12 mouse cellular contexts compared by ENCODE assay signal in the genomic region with DNA sequence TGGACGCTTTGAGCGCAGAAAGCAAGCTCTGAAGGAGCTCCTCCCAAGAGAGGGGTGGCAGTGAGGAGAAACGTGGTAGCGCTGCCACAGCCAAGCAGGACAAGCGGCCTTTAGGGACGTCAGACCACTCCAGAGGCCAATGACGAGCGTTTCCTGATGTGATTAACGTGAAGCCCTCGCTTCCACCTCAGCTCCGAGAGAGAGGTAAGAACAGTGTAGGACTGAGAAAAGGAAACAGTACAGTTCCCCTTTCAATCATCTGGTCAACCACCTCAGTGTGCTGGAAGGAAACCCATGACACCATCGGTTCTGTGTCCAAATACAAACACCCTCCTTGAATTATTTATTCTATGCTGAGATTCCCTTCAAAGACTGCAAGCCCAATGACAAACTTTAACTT. TPM values are rescaled to one million over a fixed set of nuclear protein-coding genes. Genes with fewer than 3 reads are reported as not detected.
A peak's percentile ranks its signal among the peaks of the same experiment; 100 is the strongest.
DNase-seq lines count a peak whose midpoint lies in the region; ATAC-seq and TF ChIP-seq lines count a peak whose summit lies in the region.
"Had no signal": no experiment of that assay in that cellular context is flagged by ENCODE, and none has a peak within 500 bp of the region (broad histone marks: within the 10 kb centered on the region; RNA-seq: fewer than 3 reads in every experiment).

No protein-coding gene starts in this region.

- H3K27me3 ChIP-seq in hindbrain, embryonic 13.5 days, result no peaks in the 10 kb centered on the region
- H3K27me3 ChIP-seq in hindbrain, embryonic 12.5 days, result no peaks in the 10 kb centered on the region
- H3K27me3 ChIP-seq in midbrain, embryonic 16.5 days (ENCODE audit: control insufficient read depth, insufficient read depth, low read depth, low read length), result no peaks in the 10 kb centered on the region
- no peaks in the 10 kb centered on the region for H3K27me3 ChIP-seq in midbrain, embryonic 15.5 days (replicated peaks)
- no peaks in the 10 kb centered on the region for H3K27me3 ChIP-seq in myocyte (ENCODE audit: control insufficient read depth, insufficient read depth, insufficient read length)
- no peaks in the 10 kb centered on the region for H3K27me3 ChIP-seq in stomach, postnatal 0 days (ENCODE audit: control insufficient read depth, insufficient read depth, low read length)

- peak overlapping the region; percentile 31; the same call in 1 of the 2 replicates for H3K9ac ChIP-seq in hindbrain, embryonic 13.5 days
- H3K9ac ChIP-seq in hindbrain, embryonic 12.5 days, result no peak overlapping the region
- no peak overlapping the region for H3K9ac ChIP-seq in midbrain, embryonic 16.5 days (ENCODE audit: low read depth, low read length)
- H3K9ac ChIP-seq in midbrain, embryonic 15.5 days, result no peak overlapping the region
- H3K9ac ChIP-seq in stomach, postnatal 0 days (ENCODE audit: low read length), result no peak overlapping the region

- no peak overlapping the region for H3K4me3 ChIP-seq in hindbrain, embryonic 13.5 days
- no peak overlapping the region for H3K4me3 ChIP-seq in hindbrain, embryonic 12.5 days
- H3K4me3 ChIP-seq in midbrain, embryonic 16.5 days (ENCODE audit: low read depth, low read length), result no peak overlapping the region
- H3K4me3 ChIP-seq in midbrain, embryonic 15.5 days, result no peak overlapping the region
- no peak overlapping the region for H3K4me3 ChIP-seq in cortical plate, adult 2 months (ENCODE audit: insufficient read depth, low read length)
- no peak overlapping the region for H3K4me3 ChIP-seq in myocyte
- H3K4me3 ChIP-seq in stomach, postnatal 0 days (ENCODE audit: low read depth, low read length), result no peak overlapping the region

- peaks cover 20% of the 10 kb centered on the region for H3K36me3 ChIP-seq in hindbrain, embryonic 13.5 days
- peaks cover 16% of the 10 kb centered on the region for H3K36me3 ChIP-seq in hindbrain, embryonic 12.5 days
- peaks cover 7% of the 10 kb centered on the region for H3K36me3 ChIP-seq in midbrain, embryonic 16.5 days (ENCODE audit: control insufficient read depth, insufficient read depth, low read length)
- H3K36me3 ChIP-seq in midbrain, embryonic 15.5 days (replicated peaks), result no peaks in the 10 kb centered on the region; the same call in 1 of the 2 replicates
- H3K36me3 ChIP-seq in myocyte (ENCODE audit: control insufficient read depth, insufficient read depth), result peaks cover 10% of the 10 kb centered on the region
- no peaks in the 10 kb centered on the region for H3K36me3 ChIP-seq in stomach, postnatal 0 days (ENCODE audit: control insufficient read depth, insufficient read depth, low read length)

- H3K27ac ChIP-seq in hindbrain, embryonic 13.5 days, result no peak overlapping the region
- H3K27ac ChIP-seq in hindbrain, embryonic 12.5 days, result no peak overlapping the region
- H3K27ac ChIP-seq in midbrain, embryonic 16.5 days (ENCODE audit: low read length), result no peak overlapping the region
- H3K27ac ChIP-seq in midbrain, embryonic 15.5 days, result no peak overlapping the region
- 0 out of 2 replicates have a peak overlapping the region, but pooled peaks have one; percentile 19 for H3K27ac ChIP-seq in cortical plate, adult 2 months (ENCODE audit: insufficient read depth, low read length)
- H3K27ac ChIP-seq in stomach, postnatal 0 days (replicated peaks), result no peak overlapping the region; the same call in 1 of the 2 replicates

- TF ChIP-seq CTCF in cortical plate, adult 2 months (IDR thresholded peaks at IDR 0.05; ENCODE audit: extremely low read depth, insufficient read depth, low read length), result no peak
- TF ChIP-seq CTCF in stomach, postnatal 0 days (IDR thresholded peaks at IDR 0.05; ENCODE audit: low read depth), result no peak

- H3K4me1 ChIP-seq in hindbrain, embryonic 13.5 days (replicated peaks), result peaks cover 60% of the 10 kb centered on the region
- H3K4me1 ChIP-seq in hindbrain, embryonic 12.5 days, result peaks cover 32% of the 10 kb centered on the region
- H3K4me1 ChIP-seq in midbrain, embryonic 16.5 days (ENCODE audit: control insufficient read depth, insufficient read depth, low read length), result peaks cover 45% of the 10 kb centered on the region
- H3K4me1 ChIP-seq in midbrain, embryonic 15.5 days, result peaks cover 46% of the 10 kb centered on the region
- H3K4me1 ChIP-seq in cortical plate, adult 2 months (ENCODE audit: control insufficient read depth, insufficient read depth, low read length), result peaks cover 10% of the 10 kb centered on the region
- H3K4me1 ChIP-seq in stomach, postnatal 0 days (replicated peaks; ENCODE audit: control insufficient read depth, insufficient read depth), result peaks cover 5% of the 10 kb centered on the region; the same call in 1 of the 2 replicates

- no peak overlapping the region for H3ac ChIP-seq in myocyte (ENCODE audit: control insufficient read depth, insufficient read length)

- peaks cover 82% of the 10 kb centered on the region for H3K79me2 ChIP-seq in myocyte (ENCODE audit: control insufficient read depth, insufficient read depth)

- no peak for ATAC-seq in hindbrain, embryonic 13.5 days (ENCODE audit: low FRiP score)
- ATAC-seq in hindbrain, embryonic 12.5 days (ENCODE audit: low FRiP score), result no peak
- ATAC-seq in midbrain, embryonic 16.5 days, result no peak
- ATAC-seq in midbrain, embryonic 15.5 days (replicated peaks), result no peak
- ATAC-seq in stomach, postnatal 0 days (ENCODE audit: low FRiP score, low TSS enrichment), result no peak
- ATAC-seq: forebrain, embryonic 14.5 days had no signal

- no peaks in the 10 kb centered on the region for H3K9me3 ChIP-seq in hindbrain, embryonic 13.5 days
- H3K9me3 ChIP-seq in hindbrain, embryonic 12.5 days (replicated peaks), result no peaks in the 10 kb centered on the region
- no peaks in the 10 kb centered on the region for H3K9me3 ChIP-seq in midbrain, embryonic 16.5 days (replicated peaks; ENCODE audit: control insufficient read depth, low read length, poor library complexity, severe bottlenecking)
- H3K9me3 ChIP-seq in midbrain, embryonic 15.5 days, result no peaks in the 10 kb centered on the region
- no peaks in the 10 kb centered on the region for H3K9me3 ChIP-seq in stomach, postnatal 0 days (ENCODE audit: control insufficient read depth, low read length)

- no peak overlapping the region for H3K4me2 ChIP-seq in hindbrain, embryonic 13.5 days
- H3K4me2 ChIP-seq in hindbrain, embryonic 12.5 days (replicated peaks), result no peak overlapping the region
- 0 out of 2 replicates have a peak overlapping the region, but pooled peaks have one; percentile 5 for H3K4me2 ChIP-seq in midbrain, embryonic 16.5 days (ENCODE audit: low read length)
- no peak overlapping the region for H3K4me2 ChIP-seq in midbrain, embryonic 15.5 days
- H3K4me2 ChIP-seq in myocyte (ENCODE audit: low read depth), result peak overlapping the region; percentile 91
- H3K4me2 ChIP-seq in stomach, postnatal 0 days (replicated peaks; ENCODE audit: low read depth), result no peak overlapping the region

- no peak for TF ChIP-seq POLR2A in cortical plate, adult 2 months (IDR thresholded peaks at IDR 0.05; ENCODE audit: extremely low read depth, insufficient read depth, low read length)
- TF ChIP-seq POLR2A in myocyte (IDR thresholded peaks at IDR 0.05; ENCODE audit: insufficient read length, low read depth), result no peak

- no peak for DNase-seq in stomach, postnatal 0 days (ENCODE audit: low spot score)
- DNase-seq in left cerebral cortex, adult 18-20 months (ENCODE audit: low spot score in 2 of 2), result no peak
- DNase-seq: kidney, adult 8-10 months; right cerebral cortex, postnatal 25 days; thymus, adult 18-20 months had no signal

- 63% methylated on average over 12 of the region's 12 CpGs for WGBS in hindbrain, embryonic 13.5 days
- 66% methylated on average over 12 of the region's 12 CpGs for WGBS in hindbrain, embryonic 12.5 days
- WGBS in midbrain, embryonic 16.5 days, result 72% methylated on average over 12 of the region's 12 CpGs
- WGBS in midbrain, embryonic 15.5 days, result 63% methylated on average over 12 of the region's 12 CpGs
- WGBS in stomach, postnatal 0 days, result 54% methylated on average over 12 of the region's 12 CpGs

- TF ChIP-seq EP300 in stomach, postnatal 0 days (optimal IDR thresholded peaks at IDR 0.05), result no peak

TF ChIP-seq in myocyte, 11 proteins besides CTCF, POLR2A, EP300 and RAD21:
- TF ChIP-seq USF1 (IDR thresholded peaks at IDR 0.05; ENCODE audit: low read depth) (no peak), CEBPB (IDR thresholded peaks at IDR 0.05; ENCODE audit: insufficient read depth, poor library complexity, severe bottlenecking) (no peak)

RNA-seq across cellular contexts. Expression of a gene that starts 3.6 kb away (rescaled TPM):
- polyA plus RNA-seq in hindbrain, embryonic 13.5 days (2015; fragmentation: Nextera tagmentation; extraction: Ambion mirVana), result 124 and 127 TPM in 2 replicates
- 170 TPM in 2 replicates for polyA plus RNA-seq in hindbrain, embryonic 12.5 days (2016; fragmentation: Nextera tagmentation; extraction: Ambion mirVana)
- polyA plus RNA-seq in midbrain, embryonic 16.5 days (2015; fragmentation: Nextera tagmentation; extraction: Ambion mirVana), result 131 and 139 TPM in 2 replicates
- polyA plus RNA-seq in midbrain, embryonic 15.5 days (2015; fragmentation: Nextera tagmentation; extraction: Ambion mirVana), result 161 and 164 TPM in 2 replicates
- polyA plus RNA-seq in cortical plate, adult 2 months (2012; rRNA removed), result 237 and 250 TPM in 2 replicates
- 37.7 TPM for polyA plus RNA-seq in myocyte (2012; fragmentation: generic; extraction: Trizol)
- polyA plus RNA-seq in stomach, postnatal 0 days (2015; fragmentation: Nextera tagmentation; extraction: Ambion mirVana), result 21.4 and 24.7 TPM in 2 replicates
- total RNA-seq in left cerebral cortex, adult 18-20 months (2021), result 100 to 1,000 TPM; 244 to 245 TPM

RNA-seq across cellular contexts. Expression of a gene that starts 10.5 kb away (rescaled TPM):
- 68.7 and 71.8 TPM in 2 replicates for polyA plus RNA-seq in hindbrain, embryonic 13.5 days (2015; fragmentation: Nextera tagmentation; extraction: Ambion mirVana)
- polyA plus RNA-seq in hindbrain, embryonic 12.5 days (2016; fragmentation: Nextera tagmentation; extraction: Ambion mirVana), result 50.8 and 59.8 TPM in 2 replicates
- 76.8 and 83.5 TPM in 2 replicates for polyA plus RNA-seq in midbrain, embryonic 16.5 days (2015; fragmentation: Nextera tagmentation; extraction: Ambion mirVana)
- 69.1 and 72.6 TPM in 2 replicates for polyA plus RNA-seq in midbrain, embryonic 15.5 days (2015; fragmentation: Nextera tagmentation; extraction: Ambion mirVana)
- 172 and 184 TPM in 2 replicates for polyA plus RNA-seq in cortical plate, adult 2 months (2012; rRNA removed)
- polyA plus RNA-seq in myocyte (2012; fragmentation: generic; extraction: Trizol), result 66.2 TPM
- 103 and 105 TPM in 2 replicates for polyA plus RNA-seq in stomach, postnatal 0 days (2015; fragmentation: Nextera tagmentation; extraction: Ambion mirVana)
- total RNA-seq in left cerebral cortex, adult 18-20 months (2021), result 100 to 1,000 TPM; 269 to 306 TPM

Comparison
In these comparisons a context has a peak if more than half of its experiments do, and no peak if none do; other contexts are left out.
1. H3K4me2 ChIP-seq: peak in midbrain, embryonic 16.5 days (single experiment) and myocyte (single experiment); none in hindbrain, embryonic 13.5 days (single experiment), hindbrain, embryonic 12.5 days (single experiment), midbrain, embryonic 15.5 days (single experiment) and stomach, postnatal 0 days (single experiment).